Mouse (Mus musculus): ENCODE measurements around the gene Cdca8. TPM values are rescaled to one million over a fixed set of nuclear protein-coding genes. Genes with fewer than 3 reads are reported as not detected.
A peak's percentile ranks its signal among the peaks of the same experiment; 100 is the strongest.

The Cdca8 gene
- polyA plus RNA-seq, 1 experiment = not detected

DNA sequence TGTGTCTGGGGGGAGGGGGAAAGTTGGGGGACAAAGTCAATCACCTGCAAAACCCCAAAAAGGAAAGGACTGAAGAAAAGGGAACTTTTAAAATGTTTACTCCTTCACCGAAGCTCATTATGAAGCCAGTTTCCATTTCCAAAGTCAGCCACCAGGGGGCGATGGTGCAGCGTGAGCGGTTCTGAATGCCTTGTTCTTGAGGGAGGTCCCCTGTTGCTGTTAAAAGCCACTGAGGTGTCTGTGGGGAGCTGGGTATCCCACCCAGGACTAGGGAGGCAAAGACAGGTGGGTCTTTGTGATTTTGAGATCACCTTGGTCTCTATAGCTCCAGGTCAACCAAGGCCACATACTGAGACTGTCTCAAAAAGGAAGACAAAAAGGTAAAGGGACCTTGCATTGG, 3.9 kb upstream of the Cdca8 start:
- no peak overlapping the region for H3K4me3 ChIP-seq (ENCODE audit: insufficient read depth, low read depth, low read length)
- 0% methylated on average over 4 of the region's 4 CpGs for WGBS
- H3K27ac ChIP-seq (ENCODE audit: insufficient read depth, low read depth, low read length) = no peak overlapping the region
- TF ChIP-seq CTCF (IDR thresholded peaks at IDR 0.05; ENCODE audit: insufficient read depth, low read depth, low read length) (peak; percentile 87), POLR2A (IDR thresholded peaks at IDR 0.05; ENCODE audit: insufficient read depth, low read depth, low read length) (no peak)
- no peaks in the 10 kb centered on the region for H3K4me1 ChIP-seq (ENCODE audit: control insufficient read depth, insufficient read depth, low read length)

DNA sequence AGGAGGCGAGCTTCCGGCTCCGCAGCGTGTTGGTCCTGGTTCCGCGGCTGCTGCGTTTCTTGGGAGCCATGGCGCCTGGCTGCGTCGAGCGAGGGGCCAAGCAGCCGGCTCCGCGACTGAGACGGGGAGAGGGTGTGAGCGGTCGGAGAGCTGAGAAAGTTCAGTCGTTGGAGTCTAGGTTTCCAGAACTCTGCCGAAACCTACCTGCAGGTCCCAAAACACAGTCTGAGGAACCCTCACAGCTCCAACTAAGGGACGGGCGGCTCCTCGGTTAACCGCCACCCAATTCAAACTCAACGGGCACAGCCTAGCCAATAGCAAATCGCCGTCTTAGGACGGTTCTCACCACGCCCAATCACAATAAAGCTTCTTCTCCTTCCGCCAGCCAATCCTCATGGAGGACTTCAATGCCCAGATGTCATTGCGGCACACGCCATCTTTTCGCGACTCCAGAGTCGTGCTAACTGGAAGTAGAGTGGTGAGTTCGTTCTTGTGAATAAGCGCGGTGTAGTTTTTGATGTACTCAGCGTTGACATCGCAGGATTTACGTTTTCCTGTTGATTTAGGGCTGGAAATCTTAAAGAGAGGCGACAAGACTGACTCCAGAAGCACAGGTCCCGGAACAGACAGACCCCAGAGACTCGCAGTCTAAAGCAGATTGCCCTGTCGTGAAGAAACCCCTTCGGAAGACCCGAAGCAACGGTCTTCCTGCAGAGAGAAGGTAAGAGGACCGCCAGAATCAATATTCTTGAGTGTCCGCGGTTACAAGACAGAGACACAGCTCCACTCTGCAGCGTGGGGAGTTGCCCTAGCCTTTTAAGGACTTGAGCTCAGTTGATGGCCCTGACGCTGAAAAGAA, 2.3 kb downstream of the Cdca8 start, which contains the start of gene 9930104L06Rik:
Gene 9930104L06Rik, plus strand, starts transcription at position 436 of the 859 bp plus-strand sequence.
- WGBS = under 1% methylated on average over 52 of the region's 52 CpGs
- TF ChIP-seq POLR2A (IDR thresholded peaks at IDR 0.05; ENCODE audit: insufficient read depth, low read depth, low read length) (no peak), CTCF (IDR thresholded peaks at IDR 0.05; ENCODE audit: insufficient read depth, low read depth, low read length) (no peak)

GRCm38 (mm10) chr4:124928102-124928501, 11.0 kb downstream of the Cdca8 start:
- WGBS = 54% methylated on average over 5 of the region's 5 CpGs
- TF ChIP-seq POLR2A (IDR thresholded peaks at IDR 0.05; ENCODE audit: insufficient read depth, low read depth, low read length) (no peak), CTCF (IDR thresholded peaks at IDR 0.05; ENCODE audit: insufficient read depth, low read depth, low read length) (no peak)
- Histone ChIP-seq H3K27ac (ENCODE audit: insufficient read depth, low read depth, low read length) (no peak overlapping the region), H3K4me1 (ENCODE audit: control insufficient read depth, insufficient read depth, low read length) (no peaks in the 10 kb centered on the region), H3K4me3 (ENCODE audit: insufficient read depth, low read depth, low read length) (no peak overlapping the region)

More for the DNA sequence above, 2.3 kb downstream of the Cdca8 start, which contains the start of gene 9930104L06Rik:
- Histone ChIP-seq H3K4me1 (ENCODE audit: control insufficient read depth, insufficient read depth, low read length) (peaks cover 4% of the 10 kb centered on the region), H3K27ac (ENCODE audit: insufficient read depth, low read depth, low read length) (no peak within 1 kb of the TSS), H3K4me3 (ENCODE audit: insufficient read depth, low read depth, low read length) (peak within 1 kb of the TSS; percentile 68)

GRCm38 (mm10) chr4:124905971-124906822, 32.9 kb downstream of the Cdca8 start:
- Histone ChIP-seq H3K4me1 (ENCODE audit: control insufficient read depth, insufficient read depth, low read length) (peaks cover 16% of the 10 kb centered on the region), H3K4me3 (ENCODE audit: insufficient read depth, low read depth, low read length) (no peak overlapping the region), H3K27ac (ENCODE audit: insufficient read depth, low read depth, low read length) (peak overlapping the region; percentile 29)
- no peak for TF ChIP-seq POLR2A (IDR thresholded peaks at IDR 0.05; ENCODE audit: insufficient read depth, low read depth, low read length)
- TF ChIP-seq CTCF (IDR thresholded peaks at IDR 0.05; ENCODE audit: insufficient read depth, low read depth, low read length) = no peak
- 12% methylated on average over 21 of the region's 21 CpGs for WGBS

DNA sequence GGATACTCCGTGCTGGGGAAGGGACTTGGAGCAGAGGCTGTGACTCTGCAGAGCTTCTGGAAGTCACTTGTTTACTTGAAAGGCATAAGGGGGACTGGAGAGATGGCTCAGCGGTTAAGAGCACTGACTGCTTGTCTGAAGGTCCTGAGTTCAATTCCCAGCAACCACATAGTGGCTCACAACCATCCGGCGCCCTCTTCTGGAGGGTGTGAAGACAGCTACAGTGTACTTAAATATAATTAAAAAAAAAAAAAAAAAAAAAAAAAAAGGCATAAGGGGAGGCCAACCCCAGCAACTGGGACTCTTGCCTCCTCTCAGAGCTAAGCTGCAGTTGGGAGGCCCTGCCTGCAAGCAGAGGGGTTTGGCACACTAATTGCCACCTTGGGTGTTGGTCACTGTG, 33.7 kb downstream of the Cdca8 start:
- WGBS = 80% methylated on average over 4 of the region's 4 CpGs
- 0 out of 2 replicates have a peak overlapping the region, but pooled peaks have one; percentile 19 for H3K27ac ChIP-seq (ENCODE audit: insufficient read depth, low read depth, low read length)
- H3K4me1 ChIP-seq (ENCODE audit: control insufficient read depth, insufficient read depth, low read length) = peaks cover 16% of the 10 kb centered on the region
- no peak overlapping the region for H3K4me3 ChIP-seq (ENCODE audit: insufficient read depth, low read depth, low read length)
- no peak for TF ChIP-seq POLR2A (IDR thresholded peaks at IDR 0.05; ENCODE audit: insufficient read depth, low read depth, low read length)
- no peak for TF ChIP-seq CTCF (IDR thresholded peaks at IDR 0.05; ENCODE audit: insufficient read depth, low read depth, low read length)

GRCm38 (mm10) chr4:124899906-124900305, 39.2 kb downstream of the Cdca8 start:
- Histone ChIP-seq H3K27ac (ENCODE audit: insufficient read depth, low read depth, low read length) (no peak overlapping the region), H3K4me1 (ENCODE audit: control insufficient read depth, insufficient read depth, low read length) (peaks cover 2% of the 10 kb centered on the region; the same call in 1 of the 2 replicates), H3K4me3 (ENCODE audit: insufficient read depth, low read depth, low read length) (no peak overlapping the region)
- 76% methylated on average over 5 of the region's 5 CpGs for WGBS
- no peak for TF ChIP-seq CTCF (IDR thresholded peaks at IDR 0.05; ENCODE audit: insufficient read depth, low read depth, low read length)
- TF ChIP-seq POLR2A (IDR thresholded peaks at IDR 0.05; ENCODE audit: insufficient read depth, low read depth, low read length) = no peak

DNA sequence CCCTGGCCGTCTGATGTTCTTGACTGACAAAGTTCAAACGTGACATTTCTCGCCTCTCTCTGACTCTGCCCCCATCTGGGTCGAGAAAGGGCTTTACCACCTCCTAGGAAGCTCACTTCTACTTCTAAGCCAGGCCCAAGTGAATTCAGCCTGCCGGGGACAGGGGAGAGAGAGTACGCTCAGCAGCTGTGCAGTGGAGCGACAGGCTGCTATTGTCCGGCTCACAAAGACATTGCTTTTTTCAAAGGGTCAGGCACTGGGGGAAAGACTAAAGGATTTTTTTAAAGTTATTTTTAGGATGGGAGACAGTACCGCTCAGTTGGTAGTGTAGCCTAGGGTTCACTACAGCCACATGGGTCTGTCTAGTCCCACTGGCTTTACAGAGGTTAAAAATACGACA, 40.7 kb downstream of the Cdca8 start:
- WGBS = 56% methylated on average over 10 of the region's 10 CpGs
- H3K4me1 ChIP-seq (ENCODE audit: control insufficient read depth, insufficient read depth, low read length) = peaks cover 16% of the 10 kb centered on the region

DNA sequence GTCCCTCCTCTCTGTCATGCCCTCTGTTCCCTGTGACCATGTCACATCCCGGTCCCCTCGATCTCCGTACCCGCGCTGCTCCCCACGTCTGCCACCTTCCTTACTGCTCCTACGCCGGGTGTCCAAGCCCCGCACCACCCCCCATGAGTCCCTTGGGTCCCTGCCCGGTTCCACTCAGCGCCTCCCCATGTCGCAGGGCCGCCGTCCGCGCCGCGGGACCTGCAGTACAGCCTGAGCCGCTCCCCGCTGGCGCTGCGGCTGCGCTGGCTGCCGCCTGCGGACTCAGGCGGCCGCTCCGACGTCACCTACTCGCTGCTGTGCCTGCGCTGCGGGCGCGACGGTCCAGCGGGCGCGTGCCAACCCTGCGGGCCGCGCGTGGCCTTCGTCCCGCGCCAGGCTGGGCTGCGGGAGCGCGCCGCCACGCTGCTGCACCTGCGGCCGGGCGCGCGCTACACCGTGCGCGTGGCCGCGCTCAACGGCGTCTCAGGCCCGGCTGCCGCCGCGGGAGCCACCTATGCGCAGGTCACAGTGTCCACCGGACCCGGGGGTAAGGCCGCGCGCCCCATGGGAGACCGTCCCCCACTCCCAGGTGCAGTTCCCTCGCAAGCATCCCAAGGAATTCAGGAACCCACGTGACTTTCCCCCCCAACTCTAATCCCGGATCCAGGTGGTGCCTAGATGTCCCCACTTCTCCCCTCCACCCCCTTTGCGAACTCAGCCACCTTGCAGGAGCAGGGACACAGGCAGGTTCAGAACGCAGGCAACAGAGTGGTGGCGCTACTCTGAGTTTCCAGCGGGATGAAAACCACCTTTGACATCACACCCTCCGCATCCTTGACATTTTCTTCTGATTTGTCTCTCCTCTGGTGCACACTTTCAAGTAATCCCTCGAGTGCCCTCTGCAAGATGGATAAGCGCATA, 44.3 kb downstream of the Cdca8 start:
- peak overlapping the region; percentile 60 for H3K4me3 ChIP-seq (ENCODE audit: insufficient read depth, low read depth, low read length)
- H3K4me1 ChIP-seq (ENCODE audit: control insufficient read depth, insufficient read depth, low read length) = peaks cover 24% of the 10 kb centered on the region
- peak overlapping the region; percentile 53 for H3K27ac ChIP-seq (ENCODE audit: insufficient read depth, low read depth, low read length)
- 3% methylated on average over 83 of the region's 83 CpGs for WGBS
- TF ChIP-seq POLR2A (IDR thresholded peaks at IDR 0.05; ENCODE audit: insufficient read depth, low read depth, low read length) (0 out of 2 replicates have a peak, but pooled peaks have one; percentile 28), CTCF (IDR thresholded peaks at IDR 0.05; ENCODE audit: insufficient read depth, low read depth, low read length) (no peak)

More for the DNA sequence above, 40.7 kb downstream of the Cdca8 start:
- Histone ChIP-seq H3K27ac (ENCODE audit: insufficient read depth, low read depth, low read length) (no peak overlapping the region), H3K4me3 (ENCODE audit: insufficient read depth, low read depth, low read length) (no peak overlapping the region)
- no peak for TF ChIP-seq POLR2A (IDR thresholded peaks at IDR 0.05; ENCODE audit: insufficient read depth, low read depth, low read length)
- TF ChIP-seq CTCF (IDR thresholded peaks at IDR 0.05; ENCODE audit: insufficient read depth, low read depth, low read length) = no peak
